Mouse (Mus musculus) layer of hippocampus, adult 8-10 months (tissue): ENCODE results near the gene Olfr102. TPM values are rescaled to one million over a fixed set of nuclear protein-coding genes. Genes with fewer than 3 reads are reported as not detected.

Experiments
- DNase-seq, 2 experiments: peaks; one replicate each; pipeline ENCODE4 v3.0.0; 2022; ENCODE audit warnings: low spot score in 2 of 2
- total RNA-seq, 4 experiments: library from RNA; stranded (reverse); gene quantifications; 2 replicates each; pipeline ENCODE4 v1.2.4; 2022

Gene Olfr102
- not detected for total RNA-seq

GRCm38 (mm10) chr17:37316954-37317353 is at the start of gene Olfr102:
Gene Olfr102 (minus strand): TSS chr17:37317054.
- DNase-seq, result no peak

- no peak for DNase-seq
Observed at GRCm38 (mm10) chr17:37359282-37359681, 42.4 kb upstream of the Olfr102 start, which contains the start of gene Olfr104-ps. Gene Olfr104-ps (plus strand): TSS chr17:37359582.

GRCm38 (mm10) chr17:37339598-37339997 is 22.7 kb upstream of the Olfr102 start, which contains the start of gene Olfr103:
Gene Olfr103 (minus strand): TSS chr17:37339698.
- no peak for DNase-seq

GRCm38 (mm10) chr17:37310146-37310699 is 6.6 kb downstream of the Olfr102 start:
- DNase-seq, result no peak

- no peak for DNase-seq
Observed at GRCm38 (mm10) chr17:37308483-37308882, 8.4 kb downstream of the Olfr102 start.

GRCm38 (mm10) chr17:37304213-37304612 is 12.6 kb downstream of the Olfr102 start, which contains the start of gene Olfr101:
Gene Olfr101 (minus strand): TSS chr17:37304313.
- DNase-seq, result no peak

- DNase-seq, result no peak
Observed at GRCm38 (mm10) chr17:37283360-37283759, 33.5 kb downstream of the Olfr102 start, which contains the start of gene Olfr99. Gene Olfr99 (minus strand): TSS chr17:37283460.

- DNase-seq, result no peak
Observed at GRCm38 (mm10) chr17:37280331-37280730, 36.5 kb downstream of the Olfr102 start.

- no peak for DNase-seq
Observed at GRCm38 (mm10) chr17:37276573-37276972, 40.3 kb downstream of the Olfr102 start.

- DNase-seq, result no peak
Observed at GRCm38 (mm10) chr17:37275626-37276248, 41.1 kb downstream of the Olfr102 start.

GRCm38 (mm10) chr17:37270702-37271092 is 46.2 kb downstream of the Olfr102 start:
- no peak for DNase-seq

GRCm38 (mm10) chr17:37270058-37270701 is 46.7 kb downstream of the Olfr102 start, which contains the start of gene H2-M3:
Gene H2-M3 (plus strand): TSS chr17:37270220.
- peak; percentile 83 to 94 for DNase-seq

GRCm38 (mm10) chr17:37263626-37264025 is 53.2 kb downstream of the Olfr102 start, which contains the start of gene Olfr98:
Gene Olfr98 (minus strand): TSS chr17:37263749.
- DNase-seq, result no peak

Other genes with a start within 250 kb of the Olfr102 start
- gene Olfr90, start 228.6 kb downstream of the Olfr102 start, total RNA-seq, result not detected
- gene Olfr91, start 218.8 kb downstream of the Olfr102 start, total RNA-seq, result not detected
- gene Olfr92, start 197.0 kb downstream of the Olfr102 start, total RNA-seq, result not detected
- gene Olfr93, start 155.6 kb downstream of the Olfr102 start, total RNA-seq, result not detected
- not detected for gene Ubd, start 123.2 kb downstream of the Olfr102 start, total RNA-seq
- not detected for gene Olfr94, start 116.1 kb downstream of the Olfr102 start, total RNA-seq
- not detected for gene Olfr95, start 103.9 kb downstream of the Olfr102 start, total RNA-seq
- not detected for gene Olfr96, start 96.9 kb downstream of the Olfr102 start, total RNA-seq
- not detected for gene Olfr97, start 79.7 kb downstream of the Olfr102 start, total RNA-seq
- not detected for gene Olfr98, start 53.3 kb downstream of the Olfr102 start, total RNA-seq
- 1 to 10 TPM; 2.4 to 6.3 (median 4.2) TPM for gene H2-M3, start 46.8 kb downstream of the Olfr102 start, total RNA-seq
- not detected for gene Olfr99, start 33.6 kb downstream of the Olfr102 start, total RNA-seq
- not detected for gene Olfr101, start 12.7 kb downstream of the Olfr102 start, total RNA-seq
- not detected for gene Olfr103, start 22.6 kb upstream of the Olfr102 start, total RNA-seq
- gene Olfr104-ps, start 42.5 kb upstream of the Olfr102 start, total RNA-seq, result not detected
- gene Olfr105-ps, start 62.0 kb upstream of the Olfr102 start, total RNA-seq, result not detected
- gene Olfr106-ps, start 73.3 kb upstream of the Olfr102 start, total RNA-seq, result not detected
- gene Olfr107, start 82.2 kb upstream of the Olfr102 start, total RNA-seq, result not detected
- not detected for gene Olfr108, start 128.4 kb upstream of the Olfr102 start, total RNA-seq
- gene Olfr109, start 141.9 kb upstream of the Olfr102 start, total RNA-seq, result not detected
- not detected for gene H2-M2, start 166.5 kb upstream of the Olfr102 start, total RNA-seq
- 1 to 10 TPM in 2 of 4 experiments, not detected in 2; 1.8 to 2.5 TPM for gene Olfr110, start 175.4 kb upstream of the Olfr102 start, total RNA-seq
- 1 to 10 TPM in 2 of 4 experiments, not detected in 2; 4.8 to 5.5 TPM for gene Olfr111, start 191.0 kb upstream of the Olfr102 start, total RNA-seq